Mouse (Mus musculus): ENCODE results near the gene Ccdc120.
"Not testable (repeated sequence)": the region's sequence is repeated elsewhere in the genome, so short reads cannot be mapped to it uniquely, and the experiment has no call there.

Gene Ccdc120

GRCm38 (mm10) chrX:7753627-7754026, 2.9 kb upstream of the Ccdc120 start:
- not testable (repeated sequence) for DNase-seq

GRCm38 (mm10) chrX:7745429-7745828, 5.3 kb downstream of the Ccdc120 start:
- DNase-seq, result no peak

- no peak for DNase-seq
Observed at GRCm38 (mm10) chrX:7744940-7745339, 5.8 kb downstream of the Ccdc120 start.

GRCm38 (mm10) chrX:7743470-7743869, 7.2 kb downstream of the Ccdc120 start:
- no peak for DNase-seq

- DNase-seq, result no peak
Observed at GRCm38 (mm10) chrX:7741103-7741502, 9.6 kb downstream of the Ccdc120 start.

GRCm38 (mm10) chrX:7740082-7740819, 10.5 kb downstream of the Ccdc120 start:
- peak; percentile 35 for DNase-seq

- DNase-seq, result peak; percentile 74
Observed at GRCm38 (mm10) chrX:7739336-7740081, 11.2 kb downstream of the Ccdc120 start.

GRCm38 (mm10) chrX:7733571-7734156, 17.0 kb downstream of the Ccdc120 start:
- DNase-seq, result peak; percentile 73

GRCm38 (mm10) chrX:7728922-7729265, 21.8 kb downstream of the Ccdc120 start:
- no peak for DNase-seq

- DNase-seq, result peak; percentile 71
Observed at GRCm38 (mm10) chrX:7728215-7728921, 22.3 kb downstream of the Ccdc120 start, which contains the start of gene Praf2. TSS of gene Praf2 (plus strand) at chrX:7728439.

- DNase-seq, result no peak
Observed at GRCm38 (mm10) chrX:7727176-7727575, 23.5 kb downstream of the Ccdc120 start.

GRCm38 (mm10) chrX:7725841-7726240, 24.9 kb downstream of the Ccdc120 start:
- DNase-seq, result no peak

GRCm38 (mm10) chrX:7724135-7724534, 26.6 kb downstream of the Ccdc120 start:
- DNase-seq, result no peak

- no peak for DNase-seq
Observed at GRCm38 (mm10) chrX:7722691-7723090, 28.0 kb downstream of the Ccdc120 start.

- DNase-seq, result no peak
Observed at GRCm38 (mm10) chrX:7722282-7722611, 28.5 kb downstream of the Ccdc120 start.

- DNase-seq, result peak; percentile 79
Observed at GRCm38 (mm10) chrX:7721514-7722281, 29.0 kb downstream of the Ccdc120 start, which contains the start of gene Gm45208. TSS of gene Gm45208 (plus strand) at chrX:7722245.

- not testable (repeated sequence) for DNase-seq
Observed at GRCm38 (mm10) chrX:7716058-7716457, 34.6 kb downstream of the Ccdc120 start.

GRCm38 (mm10) chrX:7714135-7714899, 36.4 kb downstream of the Ccdc120 start, which contains the start of gene Wdr45:
TSS of gene Wdr45 (plus strand) at chrX:7714333.
- DNase-seq, result peak; percentile 91

GRCm38 (mm10) chrX:7713764-7714134, 37.0 kb downstream of the Ccdc120 start:
- DNase-seq, result not testable (repeated sequence)

GRCm38 (mm10) chrX:7696954-7697381, 53.7 kb downstream of the Ccdc120 start, which contains the start of gene Gpkow:
TSS of gene Gpkow (plus strand) at chrX:7697131.
- DNase-seq, result peak; percentile 82

GRCm38 (mm10) chrX:7696520-7696919, 54.2 kb downstream of the Ccdc120 start:
- no peak for DNase-seq
